Comparison of ENCODE assay signal across 17 mouse cellular contexts in genomic region chr3:39666817-39667216, GRCm38 (mm10).
"Had no signal": no experiment of that assay in that cellular context is flagged by ENCODE, and none has a peak within 500 bp of the region (broad histone marks: within the 10 kb centered on the region; RNA-seq: fewer than 3 reads in every experiment).

No protein-coding gene starts in this region.

- DNase-seq: midbrain, embryonic 14.5 days; retina, postnatal 1 day; right cerebral cortex, adult 18-20 months; right cerebral cortex, postnatal 25 days; right cerebral cortex, postnatal 4 days; spleen, adult 18-20 months; thymus, adult 18-20 months; thymus, postnatal 14 days; thymus, postnatal 36 days had no signal

- H3K4me1 ChIP-seq: liver, embryonic 12.5 days; midbrain, embryonic 10.5 days; midbrain, embryonic 12.5 days; neural tube, embryonic 13.5 days; neural tube, embryonic 15.5 days had no signal

- H3K36me3 ChIP-seq: liver, embryonic 12.5 days; midbrain, embryonic 10.5 days; midbrain, embryonic 12.5 days; neural tube, embryonic 13.5 days; neural tube, embryonic 15.5 days had no signal

- H3K27me3 ChIP-seq: liver, embryonic 12.5 days; midbrain, embryonic 12.5 days; neural tube, embryonic 13.5 days; neural tube, embryonic 15.5 days had no signal

- H3K9ac ChIP-seq: liver, embryonic 12.5 days; liver, embryonic 14.5 days; midbrain, embryonic 12.5 days; neural tube, embryonic 13.5 days; neural tube, embryonic 15.5 days had no signal

- ATAC-seq: liver, embryonic 12.5 days; midbrain, embryonic 16.5 days had no signal

- H3K27ac ChIP-seq: liver, embryonic 12.5 days; liver, embryonic 14.5 days; midbrain, embryonic 10.5 days; midbrain, embryonic 12.5 days; neural tube, embryonic 13.5 days; neural tube, embryonic 15.5 days had no signal

- H3K9me3 ChIP-seq: midbrain, embryonic 10.5 days; midbrain, embryonic 12.5 days; neural tube, embryonic 13.5 days; neural tube, embryonic 15.5 days had no signal

- H3K4me2 ChIP-seq: liver, embryonic 12.5 days; midbrain, embryonic 12.5 days; neural tube, embryonic 13.5 days; neural tube, embryonic 15.5 days had no signal

- H3K4me3 ChIP-seq: liver, embryonic 12.5 days; midbrain, embryonic 10.5 days; midbrain, embryonic 12.5 days; myocyte; neural tube, embryonic 13.5 days; neural tube, embryonic 15.5 days had no signal
